Comparison of ENCODE assay signal across 8 mouse cellular contexts in genomic region chr3:144207498-144207897, GRCm38 (mm10). TPM values are rescaled to one million over a fixed set of nuclear protein-coding genes. Genes with fewer than 3 reads are reported as not detected.
A peak's percentile ranks its signal among the peaks of the same experiment; 100 is the strongest.
DNase-seq lines count a peak whose midpoint lies in the region; ATAC-seq lines count a peak whose summit lies in the region.

No protein-coding gene starts in this region.

- H3K4me3 ChIP-seq in heart, embryonic 10.5 days: no peak overlapping the region
- H3K4me3 ChIP-seq in midbrain, embryonic 16.5 days (ENCODE audit: low read depth, low read length): no peak overlapping the region

- H3K9me3 ChIP-seq in heart, embryonic 10.5 days: no peaks in the 10 kb centered on the region
- H3K9me3 ChIP-seq in midbrain, embryonic 16.5 days (replicated peaks; ENCODE audit: control insufficient read depth, low read length, poor library complexity, severe bottlenecking): no peaks in the 10 kb centered on the region

- ATAC-seq in midbrain, embryonic 16.5 days: no peak

- H3K4me1 ChIP-seq in heart, embryonic 10.5 days: 0 out of 2 replicates have a peak, but pooled peaks cover 3% of the 10 kb centered on the region
- H3K4me1 ChIP-seq in midbrain, embryonic 16.5 days (ENCODE audit: control insufficient read depth, insufficient read depth, low read length): peaks cover 6% of the 10 kb centered on the region

- no peak overlapping the region for H3K4me2 ChIP-seq in midbrain, embryonic 16.5 days (ENCODE audit: low read length)

- 50% methylated on average over 5 of the region's 5 CpGs for WGBS in heart, embryonic 10.5 days
- 46% methylated on average over 5 of the region's 5 CpGs for WGBS in midbrain, embryonic 16.5 days

- no peak overlapping the region for H3K9ac ChIP-seq in midbrain, embryonic 16.5 days (ENCODE audit: low read depth, low read length)

- no peaks in the 10 kb centered on the region for H3K36me3 ChIP-seq in heart, embryonic 10.5 days
- no peaks in the 10 kb centered on the region for H3K36me3 ChIP-seq in midbrain, embryonic 16.5 days (ENCODE audit: control insufficient read depth, insufficient read depth, low read length)

- no peaks in the 10 kb centered on the region for H3K27me3 ChIP-seq in heart, embryonic 10.5 days (ENCODE audit: insufficient read depth, poor library complexity, severe bottlenecking)
- H3K27me3 ChIP-seq in midbrain, embryonic 16.5 days (ENCODE audit: control insufficient read depth, insufficient read depth, low read depth, low read length): no peaks in the 10 kb centered on the region

- H3K27ac ChIP-seq in heart, embryonic 10.5 days: no peak overlapping the region
- no peak overlapping the region for H3K27ac ChIP-seq in midbrain, embryonic 16.5 days (ENCODE audit: low read length)

- DNase-seq in heart, adult 8-10 months (ENCODE audit: low spot score): peak; percentile 59
- no peak for DNase-seq in heart, embryonic 10.5 days (ENCODE audit: low spot score)
- peak; percentile 69 for DNase-seq in urinary bladder, postnatal 25 days (ENCODE audit: low spot score)
- no peak for DNase-seq in urinary bladder, postnatal 10 days (ENCODE audit: low spot score)
- peak; percentile 67 for DNase-seq in cerebellum, adult 8-10 months
- DNase-seq in kidney, adult 8-10 months: peak; percentile 67 to 72
- peak; percentile 86 for DNase-seq in naive thymus-derived CD4-positive, alpha-beta T cell, adult 2 months (ENCODE audit: low read depth)

RNA-seq across cellular contexts. Expression of gene Lmo4, which starts 2.5 kb away (rescaled TPM):
- 10 to 100 TPM; 25.9 to 33.7 (median 29.7) TPM for total RNA-seq in heart, adult 8-10 months (2022)
- polyA plus RNA-seq in heart, embryonic 10.5 days (2016; fragmentation: Nextera tagmentation; extraction: Ambion mirVana): 35.8 and 42.4 TPM in 2 replicates
- polyA plus RNA-seq in midbrain, embryonic 16.5 days (2015; fragmentation: Nextera tagmentation; extraction: Ambion mirVana): 72.0 and 86.3 TPM in 2 replicates

Comparison
In these comparisons a context has a peak if more than half of its experiments do, and no peak if none do; other contexts are left out.
1. DNase-seq: peak in heart, adult 8-10 months (single experiment), urinary bladder, postnatal 25 days (single experiment), cerebellum, adult 8-10 months (single experiment), kidney, adult 8-10 months (2 of 2) and naive thymus-derived CD4-positive, alpha-beta T cell, adult 2 months (single experiment); none in heart, embryonic 10.5 days (single experiment) and urinary bladder, postnatal 10 days (single experiment).